Mouse (Mus musculus): ENCODE results near the gene Nrn1.

GRCm38 (mm10) chr13:36726951-36727778, 7.8 kb downstream of the Nrn1 start:
- no peak for TF ChIP-seq CTCF (IDR thresholded peaks at IDR 0.05; ENCODE audit: low read depth)
- TF ChIP-seq EP300 (IDR thresholded peaks at IDR 0.05; ENCODE audit: low read depth) = no peak

All from liver, postnatal 0 days (tissue).